Mouse (Mus musculus) gastrocnemius, postnatal 25 days (tissue): Measurements from ENCODE around the gene Map3k6. TPM values are rescaled to one million over a fixed set of nuclear protein-coding genes. Genes with fewer than 3 reads are reported as not detected.

Experiments used
- DNase-seq: peaks from one replicate; pipeline ENCODE4 v3.0.0; 2022
- total RNA-seq, 2 experiments: library from RNA; stranded (reverse); gene quantifications; 1 replicate in 1 of 2; 2 replicates in 1 of 2; pipeline ENCODE4 v1.2.3; 2021

Map3k6 gene
- total RNA-seq, 2 experiments from 2014 or later: 5.8 to 12.5 TPM

GRCm38 (mm10) chr4:133213661-133214060, 27.0 kb upstream of the Map3k6 start:
- DNase-seq: no peak

GRCm38 (mm10) chr4:133217641-133218040, 23.0 kb upstream of the Map3k6 start:
- DNase-seq: no peak

GRCm38 (mm10) chr4:133218745-133219144, 21.9 kb upstream of the Map3k6 start:
- no peak for DNase-seq

- DNase-seq: no peak
Measured at GRCm38 (mm10) chr4:133220656-133221055, 20.0 kb upstream of the Map3k6 start.

- DNase-seq: no peak
Measured at GRCm38 (mm10) chr4:133221701-133222100, 18.9 kb upstream of the Map3k6 start.

- DNase-seq: no peak
Measured at GRCm38 (mm10) chr4:133223875-133224274, 16.7 kb upstream of the Map3k6 start.

DNA sequence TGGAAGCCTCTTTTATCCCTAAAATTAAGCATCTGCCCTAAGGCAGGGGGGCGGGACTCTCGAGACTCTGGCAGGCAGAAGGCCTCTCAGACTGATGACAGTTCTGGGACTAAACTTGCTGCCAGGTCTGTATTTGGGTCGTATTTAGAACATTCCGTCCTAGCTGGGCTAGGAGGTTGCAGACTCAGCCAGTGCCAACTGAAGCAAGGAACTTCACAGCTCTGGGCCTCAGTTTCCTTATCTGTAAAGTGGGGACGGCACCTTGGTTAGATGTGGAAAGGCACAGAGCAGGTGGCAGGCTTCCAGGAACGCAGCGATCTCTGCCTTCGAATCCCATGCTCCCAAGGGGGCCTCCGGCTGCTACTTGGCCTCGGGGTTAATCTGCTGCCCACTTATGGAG, 14.5 kb upstream of the Map3k6 start:
- peak; percentile 70 for DNase-seq

DNA sequence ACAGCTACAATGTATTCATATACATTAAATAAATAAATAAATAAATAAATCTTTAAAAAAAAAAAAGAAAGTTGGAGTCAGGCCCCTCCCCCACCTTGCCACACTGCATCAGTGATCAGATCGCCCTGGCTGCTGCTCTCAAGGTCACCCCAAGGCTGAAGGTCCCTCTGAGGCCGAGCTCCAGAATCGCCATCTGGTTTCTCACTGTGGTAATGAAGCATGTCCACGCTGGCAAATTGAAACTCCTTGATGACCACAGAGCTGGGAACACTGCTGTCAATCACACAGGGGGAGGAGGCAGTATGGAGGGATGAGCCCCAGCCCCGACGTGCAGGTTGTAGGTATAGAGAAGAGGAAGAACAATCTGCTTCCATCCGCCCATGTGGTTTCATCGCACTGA, 13.0 kb upstream of the Map3k6 start:
- no peak for DNase-seq

- no peak for DNase-seq
Measured at GRCm38 (mm10) chr4:133229582-133229981, 11.0 kb upstream of the Map3k6 start.

GRCm38 (mm10) chr4:133233285-133233976, 7.2 kb upstream of the Map3k6 start:
- DNase-seq: no peak

GRCm38 (mm10) chr4:133234771-133235170, 5.8 kb upstream of the Map3k6 start:
- DNase-seq: no peak

GRCm38 (mm10) chr4:133235415-133235814, 5.2 kb upstream of the Map3k6 start:
- no peak for DNase-seq

DNA sequence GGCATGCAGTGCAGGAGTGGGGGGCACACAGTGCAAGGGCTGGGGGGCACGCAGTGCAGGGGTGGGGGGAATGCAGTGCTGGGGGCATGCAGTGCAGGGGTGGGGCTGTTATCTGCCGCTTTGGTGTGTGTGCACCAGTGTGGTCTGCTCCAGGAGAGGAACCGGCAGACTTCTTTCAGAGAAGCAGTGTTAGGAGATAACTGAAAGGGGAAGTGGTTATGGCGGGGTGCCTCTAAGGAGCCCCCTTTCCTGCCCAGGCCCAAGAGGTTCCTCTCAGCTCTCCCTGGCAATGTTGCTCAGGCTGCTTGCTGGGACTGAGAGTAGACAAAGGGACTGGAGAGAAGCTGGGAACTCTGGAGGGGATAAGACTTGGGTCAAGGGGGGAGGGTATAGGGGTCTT, 2.7 kb upstream of the Map3k6 start:
- no peak for DNase-seq

- peak; percentile 90 for DNase-seq
Measured at GRCm38 (mm10) chr4:133240934-133241908, 603 bp downstream of the Map3k6 start.

DNA sequence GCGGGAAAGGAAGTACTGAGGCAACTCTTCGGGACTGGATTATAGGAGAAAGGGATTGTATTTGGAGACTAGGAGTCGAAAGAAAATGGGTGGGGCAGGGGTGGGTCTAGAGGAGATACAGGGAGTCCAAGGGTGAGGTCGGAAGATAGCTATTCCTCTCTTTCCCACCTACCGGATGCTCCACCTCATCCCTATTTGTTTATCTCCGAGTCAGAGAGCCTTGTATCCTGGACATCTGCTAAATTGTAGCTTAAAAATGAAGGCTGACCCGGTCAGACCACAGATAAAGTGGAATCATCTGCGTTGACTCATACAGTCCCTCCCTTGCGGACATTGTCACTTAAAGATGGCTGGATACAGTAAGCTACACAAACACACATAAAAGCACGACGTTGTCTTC, 1.3 kb downstream of the Map3k6 start:
- DNase-seq: no peak

- DNase-seq: no peak
Measured at GRCm38 (mm10) chr4:133242710-133243109, 2.1 kb downstream of the Map3k6 start.

GRCm38 (mm10) chr4:133243538-133243937, 2.9 kb downstream of the Map3k6 start:
- DNase-seq: no peak

DNA sequence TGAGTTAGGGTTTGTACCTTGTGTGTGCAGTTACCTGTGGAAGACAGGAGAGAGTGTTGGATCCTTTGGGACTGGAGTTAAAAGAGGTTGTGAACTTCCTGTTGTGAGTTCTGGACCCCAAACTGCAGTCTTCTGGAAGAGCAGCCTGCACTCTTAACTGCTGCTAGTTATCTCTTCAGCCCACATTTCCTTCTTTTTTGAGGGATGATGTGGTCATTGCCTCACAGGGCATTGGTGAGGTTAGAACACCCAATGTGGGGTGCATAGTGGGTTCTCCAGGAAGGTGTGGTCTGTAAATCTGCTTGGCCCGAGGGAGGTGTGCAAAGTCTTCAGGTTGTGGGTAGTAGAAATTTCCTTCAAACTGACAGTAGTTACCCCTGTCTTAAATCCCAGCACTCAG, 3.7 kb downstream of the Map3k6 start:
- DNase-seq: no peak

GRCm38 (mm10) chr4:133247072-133247471, 6.5 kb downstream of the Map3k6 start:
- peak; percentile 68 for DNase-seq

GRCm38 (mm10) chr4:133247806-133248449, 7.3 kb downstream of the Map3k6 start:
- no peak for DNase-seq

DNA sequence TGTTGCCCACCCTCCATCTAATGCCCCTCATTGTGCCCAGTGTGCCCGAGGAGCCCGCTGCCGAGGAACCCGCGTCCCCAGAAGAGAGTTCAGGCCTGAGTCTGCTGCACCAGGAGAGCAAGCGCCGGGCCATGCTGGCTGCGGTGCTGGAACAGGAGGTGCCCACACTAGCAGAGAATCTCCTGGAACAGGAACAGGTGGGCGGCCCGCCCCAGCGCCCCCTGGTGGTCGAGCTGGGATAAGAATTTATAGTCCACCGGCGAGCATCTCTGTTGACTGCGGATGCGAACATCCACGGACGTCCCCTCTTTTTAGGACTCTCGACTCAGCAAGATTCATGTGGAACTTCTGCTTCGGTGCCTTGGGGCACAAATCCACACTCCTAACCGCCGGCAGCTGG, 10.0 kb downstream of the Map3k6 start:
- DNase-seq: peak; percentile 82

DNA sequence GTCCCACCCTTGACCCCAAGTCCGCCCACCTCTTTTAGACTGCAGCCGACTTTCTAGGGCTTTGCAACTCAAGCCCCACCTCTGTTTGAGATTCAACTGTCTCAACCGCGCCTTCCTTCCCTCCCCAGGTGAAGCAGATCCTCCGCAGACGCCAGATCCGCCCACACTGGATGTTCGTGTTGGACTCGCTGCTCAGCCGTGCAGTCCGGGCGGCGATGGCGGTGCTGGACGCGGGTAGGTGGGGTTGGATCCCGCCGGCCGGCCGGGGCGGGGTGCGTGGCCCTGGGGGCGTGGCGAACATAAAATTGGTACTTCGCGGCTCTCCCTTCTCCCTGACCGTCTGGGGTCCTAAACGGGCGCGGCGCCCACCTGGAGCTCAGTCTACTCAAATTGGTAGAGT, 10.6 kb downstream of the Map3k6 start:
- DNase-seq: peak; percentile 31

DNA sequence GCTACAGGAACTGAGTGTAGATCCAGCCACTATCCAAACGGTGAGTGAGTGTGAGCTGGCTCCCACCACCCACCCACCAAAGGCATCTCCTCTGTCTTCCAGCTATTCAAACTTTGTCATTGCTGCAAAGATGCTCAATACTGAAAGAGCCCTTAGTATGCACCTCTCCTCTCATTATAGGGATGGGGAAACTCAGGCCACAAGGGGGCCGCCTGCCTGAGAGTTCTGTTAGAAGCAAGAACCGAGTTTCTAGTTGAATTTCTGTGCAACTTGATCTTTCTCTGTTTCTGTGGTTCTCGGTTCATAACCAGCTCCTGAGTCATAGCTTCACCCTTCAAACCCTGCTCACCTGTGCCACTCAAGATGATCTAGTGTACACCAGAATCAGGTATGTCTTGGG, 11.5 kb downstream of the Map3k6 start:
- no peak for DNase-seq
